Mouse (Mus musculus) lung, postnatal 0 days (tissue): ENCODE data around the gene Mycbp. TPM values are rescaled to one million over a fixed set of nuclear protein-coding genes. Genes with fewer than 3 reads are reported as not detected.

Experiments
- ATAC-seq: fragments of 200-750 bp; cut with Nextera tagmentation; 2 replicates; pipeline ENCODE4 v1.8.0; 2017; ENCODE audit warnings: moderate library complexity
- DNase-seq: peaks from one replicate; pipeline ENCODE4 v3.0.0-alpha.2; 2016; ENCODE audit warnings: low spot score
- H3K27ac ChIP-seq: fragments of 300-500 bp; sonication (generic); 2 replicates; pipeline ENCODE4 v1.5.1; 2014; ENCODE audit warnings: antibody characterized with exemption, mild to moderate bottlenecking, low read length, mixed read lengths
- H3K27me3 ChIP-seq: fragments of 300-500 bp; sonication (generic); replicated peaks from 2 replicates; pipeline ENCODE4 v1.6.1; 2014; ENCODE audit warnings: low read length, mixed read lengths; ENCODE audit not compliant: insufficient read depth
- H3K36me3 ChIP-seq: fragments of 300-500 bp; sonication (generic); 2 replicates; pipeline ENCODE4 v1.6.1; 2014; ENCODE audit warnings: low read length, mixed read lengths; ENCODE audit not compliant: insufficient read depth
- H3K4me1 ChIP-seq: fragments of 300-500 bp; sonication (generic); 2 replicates; pipeline ENCODE4 v1.6.1; 2014; ENCODE audit warnings: antibody characterized with exemption, low read depth, low read length, mixed read lengths; ENCODE audit not compliant: insufficient read depth
- H3K4me2 ChIP-seq: fragments of 300-500 bp; sonication (generic); replicated peaks from 2 replicates; pipeline ENCODE4 v1.6.1; 2014; ENCODE audit warnings: low read depth, mild to moderate bottlenecking, low read length, moderate library complexity, mixed read lengths
- H3K4me3 ChIP-seq: fragments of 300-500 bp; sonication (generic); 2 replicates; pipeline ENCODE4 v1.5.1; 2014; ENCODE audit warnings: low read depth, low read length
- H3K9ac ChIP-seq: fragments of 300-500 bp; sonication (generic); replicated peaks from 2 replicates; pipeline ENCODE4 v1.6.1; 2014; ENCODE audit warnings: low read depth, mild to moderate bottlenecking
- H3K9me3 ChIP-seq: fragments of 300-500 bp; sonication (generic); 2 replicates; pipeline ENCODE4 v1.6.1; 2016; ENCODE audit warnings: low read length, mixed read lengths
- CTCF ChIP-seq: IDR thresholded peaks from 2 replicates; pipeline ENCODE4 v1.5.1; 2016; ENCODE audit warnings: antibody characterized with exemption, mild to moderate bottlenecking
- EP300 ChIP-seq: IDR thresholded peaks from 2 replicates; pipeline ENCODE4 v1.6.1; 2016; ENCODE audit warnings: antibody characterized with exemption, mild to moderate bottlenecking, control low read depth
- WGBS: fragments of 180-500 bp; shearing (Covaris S2); extraction: QIAGEN DNeasy Blood & Tissue Kit; methylation state at CpG from one replicate; pipeline ENCODE4 v1.1.7; 2014; 5-methylcytosine and 5-hydroxymethylcytosine counted together
- polyA plus RNA-seq: library from polyadenylated mRNA; unstranded; fragments of >200 nt; fragmentation: Nextera tagmentation; extraction: Ambion mirVana; gene quantifications from 2 replicates; pipeline ENCODE4 v1.2.1, GENCODE M21; 2015

The Mycbp gene
- polyA plus RNA-seq, 1 experiment from 2014 or later: 73.0 TPM

GRCm38 (mm10) chr4:123960955-123961354 is 56.3 kb downstream of the Mycbp start:
- Histone ChIP-seq H3K4me2 (no peak overlapping the region), H3K9me3 (no peaks in the 10 kb centered on the region), H3K27me3 (0 out of 2 replicates have a peak, but pooled peaks cover 3% of the 10 kb centered on the region), H3K9ac (no peak overlapping the region), H3K4me1 (no peaks in the 10 kb centered on the region), H3K27ac (no peak overlapping the region), H3K4me3 (no peak overlapping the region), H3K36me3 (no peaks in the 10 kb centered on the region)
- no peak for ATAC-seq
- 38% methylated on average over 4 of the region's 4 CpGs for WGBS
- TF ChIP-seq CTCF (no peak), EP300 (no peak)
- DNase-seq: no peak

Other genes with a start within 250 kb of the Mycbp start
- gene Macf1, start 220.5 kb upstream of the Mycbp start, polyA plus RNA-seq: 181 and 221 TPM in 2 replicates
- 246 and 263 TPM in 2 replicates for gene Ndufs5, start 186.6 kb upstream of the Mycbp start, polyA plus RNA-seq
- gene Akirin1, start 154.5 kb upstream of the Mycbp start, polyA plus RNA-seq: 37.9 and 40.5 TPM in 2 replicates
- 0.25 and 0.35 TPM in 2 replicates for gene Rhbdl2, start 117.0 kb upstream of the Mycbp start, polyA plus RNA-seq
- 0.10 TPM in 1 of 2 replicates, not detected in the other for gene 4933427I04Rik, start 45.2 kb upstream of the Mycbp start, polyA plus RNA-seq
- gene Rragc, start 12.6 kb downstream of the Mycbp start, polyA plus RNA-seq: 47.4 and 50.4 TPM in 2 replicates
- gene 4930535I16Rik, start 13.2 kb downstream of the Mycbp start, polyA plus RNA-seq: not detected in 2 replicates